Mouse (Mus musculus) megakaryocyte, embryonic 14.5 days (primary cell): ENCODE measurements around the gene Suclg1.

Source experiments
- FLI1 ChIP-seq: IDR thresholded peaks from 2 replicates; pipeline ENCODE4 v1.6.1; 2012; ENCODE audit warnings: low read length, inconsistent platforms, mixed read lengths
- GATA1 ChIP-seq: IDR thresholded peaks from 3 replicates; pipeline ENCODE4 v1.6.1; 2012; ENCODE audit warnings: mixed read lengths, low read length, inconsistent platforms, borderline replicate concordance

- TF ChIP-seq GATA1: no peak
- no peak for TF ChIP-seq FLI1
These were observed 26.8 kb upstream of the Suclg1 start, which contains the start of gene Dnah6 for GRCm38 (mm10) chr6:73221189-73221957.
